Mouse (Mus musculus) layer of hippocampus, adult 2 months (tissue): ENCODE results near the gene Tnks2. TPM values are rescaled to one million over a fixed set of nuclear protein-coding genes. Genes with fewer than 3 reads are reported as not detected.
A peak's percentile ranks its signal among the peaks of the same experiment; 100 is the strongest.
"Not testable (repeated sequence)": the region's sequence is repeated elsewhere in the genome, so short reads cannot be mapped to it uniquely, and the experiment has no call there.

Experiments
- DNase-seq, 2 experiments: peaks; one replicate each; pipeline ENCODE4 v3.0.0; 2022; ENCODE audit warnings: low spot score in 2 of 2
- H3K27ac ChIP-seq: fragments of 200-600 bp; 2 replicates; pipeline ENCODE4 v1.8.1; 2022
- H3K4me3 ChIP-seq: fragments of 200-600 bp; 2 replicates; pipeline ENCODE4 v1.8.1; 2022; ENCODE audit warnings: mild to moderate bottlenecking
- CTCF ChIP-seq: fragments of 200-600 bp; conservative IDR thresholded peaks from 2 replicates; pipeline ENCODE4 v1.8.1; 2022; ENCODE audit warnings: antibody characterized with exemption, mild to moderate bottlenecking, moderate library complexity
- total RNA-seq, 2 experiments: library from RNA; stranded (reverse); gene quantifications; 2 replicates each; pipeline ENCODE4 v1.2.3; 2021

The Tnks2 gene
- total RNA-seq, 2 experiments from 2014 or later, result 123 TPM

GRCm38 (mm10) chr19:36834532-36835431, 750 bp downstream of the Tnks2 start:
- DNase-seq, result peak in 1 of 2 experiments; percentile 20
- Histone ChIP-seq H3K4me3 (peak overlapping the region; percentile 90), H3K27ac (peak overlapping the region; percentile 95)
- no peak for TF ChIP-seq CTCF

DNA sequence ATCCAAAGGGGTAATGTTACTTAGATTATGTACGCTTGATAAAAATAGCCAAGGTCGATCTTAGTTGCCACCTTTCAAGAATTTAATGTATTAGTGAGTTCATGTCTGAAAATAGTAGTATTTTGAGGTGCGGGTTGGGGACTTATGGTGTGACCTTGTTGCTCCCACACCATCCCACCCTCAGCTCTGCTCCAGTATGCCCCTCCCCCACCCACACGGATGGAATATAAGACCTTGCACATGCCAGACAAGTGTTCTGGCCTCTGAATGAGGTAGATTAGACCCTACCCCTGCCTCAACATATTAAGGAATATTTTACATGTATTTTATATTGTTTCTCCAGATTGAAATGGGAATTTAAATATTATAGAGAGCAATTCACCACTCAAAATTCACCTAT, 2.0 kb downstream of the Tnks2 start:
- no peak for TF ChIP-seq CTCF
- no peak overlapping the region for H3K27ac ChIP-seq
- no peak for DNase-seq
- H3K4me3 ChIP-seq, result peak overlapping the region; percentile 90

DNA sequence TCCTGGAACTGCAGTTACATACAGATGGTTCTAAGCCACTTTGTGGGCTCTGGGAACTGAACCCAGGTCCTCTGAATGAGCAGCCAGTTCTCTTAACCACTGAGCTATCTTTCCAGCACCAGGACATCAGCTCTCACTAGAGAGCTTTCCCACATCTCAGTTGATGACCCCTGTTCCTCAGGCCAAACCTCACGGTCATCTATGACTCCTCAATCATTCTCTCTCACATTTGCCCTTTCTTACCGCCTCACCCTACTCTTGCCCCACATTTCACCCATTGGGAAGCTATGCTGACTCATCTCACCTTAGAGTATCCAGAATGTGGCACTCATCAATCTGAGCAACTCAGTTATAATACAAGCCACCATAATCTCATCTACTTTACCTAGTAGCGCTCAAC, 6.3 kb downstream of the Tnks2 start:
- TF ChIP-seq CTCF, result no peak
- DNase-seq, result no peak
- Histone ChIP-seq H3K4me3 (no peak overlapping the region), H3K27ac (no peak overlapping the region)

DNA sequence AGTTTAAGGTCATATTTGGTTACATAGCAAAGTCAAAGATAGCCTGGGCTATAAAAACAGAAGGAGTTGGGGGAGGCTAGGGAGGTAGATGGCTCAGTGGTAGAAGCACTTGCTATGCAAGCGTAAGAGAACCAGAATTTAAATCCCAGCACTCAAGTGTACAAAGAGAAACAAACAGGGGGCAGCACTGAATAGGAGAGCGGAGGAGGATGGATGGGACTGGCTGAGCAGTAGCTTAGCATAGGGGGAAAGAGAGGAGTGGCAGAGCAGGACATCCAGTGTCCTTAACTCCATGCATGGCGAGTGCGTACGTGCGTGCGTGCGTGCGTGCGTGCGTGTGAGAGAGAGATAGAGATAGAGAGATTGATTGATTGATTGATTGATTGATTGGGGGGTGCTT, 9.8 kb downstream of the Tnks2 start:
- no peak overlapping the region for H3K27ac ChIP-seq
- DNase-seq, result no peak
- peak; percentile 9; the same call in 1 of the 2 replicates for TF ChIP-seq CTCF
- H3K4me3 ChIP-seq, result no peak overlapping the region

DNA sequence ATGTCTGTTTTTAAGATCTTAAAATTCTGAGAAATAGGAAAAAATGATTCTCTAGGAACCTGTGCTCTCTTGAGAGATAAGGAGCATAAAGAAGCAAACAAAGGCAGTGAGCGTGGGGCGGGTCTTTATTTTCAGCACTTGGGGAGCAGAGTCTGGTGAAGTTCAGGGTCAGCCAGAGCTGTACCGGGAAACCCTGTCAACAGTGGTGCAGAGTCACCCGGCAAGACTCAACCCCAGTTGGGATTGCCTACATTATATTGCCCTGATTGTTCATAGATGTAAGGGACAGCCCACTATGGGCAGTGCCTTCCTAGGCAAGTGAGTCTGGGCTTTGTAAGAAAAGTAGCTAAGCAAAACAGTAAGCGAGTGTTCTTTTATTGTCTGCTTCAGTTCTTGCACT, 11.9 kb downstream of the Tnks2 start:
- Histone ChIP-seq H3K27ac (no peak overlapping the region), H3K4me3 (no peak overlapping the region)
- TF ChIP-seq CTCF, result no peak
- no peak for DNase-seq

GRCm38 (mm10) chr19:36853831-36854230, 19.8 kb downstream of the Tnks2 start:
- no peak for TF ChIP-seq CTCF
- DNase-seq, result no peak
- Histone ChIP-seq H3K4me3 (no peak overlapping the region), H3K27ac (no peak overlapping the region)

- Histone ChIP-seq H3K4me3 (no peak overlapping the region), H3K27ac (no peak overlapping the region)
- DNase-seq, result no peak
- no peak for TF ChIP-seq CTCF
Measured at GRCm38 (mm10) chr19:36857851-36858250, 23.8 kb downstream of the Tnks2 start.

DNA sequence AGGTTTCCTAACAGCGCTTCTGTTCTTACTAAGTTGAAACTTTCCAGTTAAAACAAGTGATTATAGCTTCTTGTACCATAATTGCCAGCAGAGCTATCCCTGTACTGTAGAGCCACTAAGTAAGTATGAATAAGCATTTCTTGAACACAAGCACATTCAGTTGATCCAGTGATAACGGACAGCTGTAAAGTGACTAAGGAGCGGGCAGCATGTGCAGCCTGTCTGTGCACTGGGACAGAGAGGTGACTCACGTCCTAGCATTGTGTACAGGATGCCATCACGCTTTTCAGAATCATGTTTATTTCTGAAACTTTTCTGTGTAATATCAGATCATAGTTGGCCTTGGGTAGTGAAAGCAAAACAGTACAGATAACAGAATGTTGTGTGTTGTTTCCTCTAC, 26.4 kb downstream of the Tnks2 start:
- no peak for TF ChIP-seq CTCF
- DNase-seq, result no peak
- Histone ChIP-seq H3K27ac (no peak overlapping the region), H3K4me3 (no peak overlapping the region)

GRCm38 (mm10) chr19:36865905-36866304, 31.9 kb downstream of the Tnks2 start:
- H3K27ac ChIP-seq, result no peak overlapping the region
- DNase-seq, result no peak
- no peak for TF ChIP-seq CTCF
- no peak overlapping the region for H3K4me3 ChIP-seq

GRCm38 (mm10) chr19:36867416-36867815, 33.4 kb downstream of the Tnks2 start:
- H3K27ac ChIP-seq, result no peak overlapping the region
- H3K4me3 ChIP-seq, result no peak overlapping the region
- no peak for DNase-seq
- no peak for TF ChIP-seq CTCF

DNA sequence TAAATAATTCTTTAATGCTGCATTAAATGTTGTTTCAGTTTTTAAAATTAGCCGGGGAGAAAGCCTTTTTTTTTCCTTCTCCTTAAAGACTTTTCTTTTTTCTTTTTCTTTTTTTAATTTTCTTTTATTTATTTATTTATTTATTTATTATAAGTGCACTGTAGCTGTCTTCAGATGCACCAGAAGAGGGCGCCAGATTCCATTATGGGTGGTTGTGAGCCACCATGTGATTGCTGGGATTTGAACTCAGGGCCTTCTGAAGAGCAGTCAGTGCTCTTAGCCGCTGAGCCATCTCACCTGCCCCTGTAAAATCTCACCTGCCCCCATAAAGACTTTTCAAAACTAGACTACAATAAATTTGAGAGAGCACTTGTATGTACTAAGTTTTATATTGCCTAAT, 34.6 kb downstream of the Tnks2 start:
- H3K27ac ChIP-seq, DNase-seq, H3K4me3 ChIP-seq: not testable (repeated sequence)
- TF ChIP-seq CTCF, result peak; percentile 71

DNA sequence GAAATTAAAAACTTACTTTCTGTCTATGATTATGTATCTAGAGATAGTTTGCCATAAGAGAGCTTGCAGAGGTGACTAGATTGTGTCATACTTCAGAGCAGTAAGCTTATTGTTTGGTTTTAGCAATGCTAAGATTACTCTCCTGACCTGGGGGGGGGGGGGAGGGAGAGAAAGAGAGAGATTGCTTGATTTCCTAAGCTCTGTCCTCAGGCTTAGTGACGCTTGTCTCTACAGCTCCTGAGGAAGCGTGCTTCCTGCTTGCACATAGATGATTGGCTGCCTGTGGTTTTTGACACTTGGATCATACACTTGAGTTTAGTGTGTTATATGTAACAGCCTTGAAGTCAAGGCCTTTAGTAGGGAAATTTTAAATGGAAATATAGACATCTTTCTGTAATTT, 40.6 kb downstream of the Tnks2 start:
- DNase-seq, result no peak
- TF ChIP-seq CTCF, result no peak
- Histone ChIP-seq H3K27ac (no peak overlapping the region), H3K4me3 (no peak overlapping the region)

- TF ChIP-seq CTCF, result no peak
- DNase-seq, result no peak
- no peak overlapping the region for H3K4me3 ChIP-seq
- H3K27ac ChIP-seq, result no peak overlapping the region
Measured at GRCm38 (mm10) chr19:36877329-36877728, 43.3 kb downstream of the Tnks2 start.
